Mouse (Mus musculus): Measurements from ENCODE around the gene Slc23a2. TPM values are rescaled to one million over a fixed set of nuclear protein-coding genes. Genes with fewer than 3 reads are reported as not detected.

Gene Slc23a2
- polyA plus RNA-seq, 1 experiment from 2014 or later = 9.7 TPM

GRCm38 (mm10) chr2:132143943-132144927, 673 bp downstream of the Slc23a2 start:
- peaks cover 9% of the 10 kb centered on the region; the same call in 1 of the 2 replicates for H3K4me1 ChIP-seq (ENCODE audit: control insufficient read depth, insufficient read depth, low read length)
- H3K4me2 ChIP-seq (ENCODE audit: low read depth, severe bottlenecking) = peak overlapping the region; percentile 88
- H3K9me3 ChIP-seq (ENCODE audit: control insufficient read depth, low read length) = no peaks in the 10 kb centered on the region
- ATAC-seq (ENCODE audit: insufficient number of reproducible peaks, low FRiP score, low TSS enrichment, low read depth) (peak; percentile 15; the same call in 1 of the 2 replicates), DNase-seq (ENCODE audit: low spot score) (peak; percentile 61)
- peak overlapping the region; percentile 82 for H3K4me3 ChIP-seq (ENCODE audit: low read depth, low read length)
- 0 out of 2 replicates have a peak, but pooled peaks cover 8% of the 10 kb centered on the region for H3K27me3 ChIP-seq (ENCODE audit: control insufficient read depth, insufficient read depth, low read length)
- WGBS = 1% methylated on average over 40 of the region's 66 CpGs
- H3K9ac ChIP-seq (ENCODE audit: low read length) = peak overlapping the region; percentile 62
- H3K36me3 ChIP-seq (ENCODE audit: control insufficient read depth, insufficient read depth, low read length) = no peaks in the 10 kb centered on the region
- no peak overlapping the region for H3K27ac ChIP-seq (replicated peaks; ENCODE audit: low read depth, low read length)

DNA sequence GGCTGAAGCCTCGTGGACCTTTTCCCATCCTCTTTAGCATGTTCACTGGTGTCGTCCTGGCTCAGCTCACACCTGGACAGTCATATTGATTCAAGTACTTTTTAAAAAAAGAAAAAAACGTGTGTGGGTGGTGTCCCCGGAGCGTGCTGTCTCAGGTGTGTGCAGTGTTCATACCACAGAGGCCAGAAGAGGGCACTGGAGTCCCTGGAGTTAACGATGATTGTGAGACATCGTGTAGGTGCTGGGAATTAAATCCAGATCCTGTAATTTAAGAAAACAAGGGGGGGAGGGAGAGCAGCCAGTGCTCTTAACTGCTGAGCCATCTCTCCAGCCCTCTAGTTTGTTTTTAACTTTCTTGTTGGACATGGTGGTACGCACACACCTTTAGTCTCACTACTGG, 2.3 kb downstream of the Slc23a2 start:
- Histone ChIP-seq H3K27me3 (ENCODE audit: control insufficient read depth, insufficient read depth, low read length) (0 out of 2 replicates have a peak, but pooled peaks cover 8% of the 10 kb centered on the region), H3K4me3 (ENCODE audit: low read depth, low read length) (no peak overlapping the region), H3K9ac (ENCODE audit: low read length) (no peak overlapping the region), H3K27ac (replicated peaks; ENCODE audit: low read depth, low read length) (no peak overlapping the region), H3K4me1 (ENCODE audit: control insufficient read depth, insufficient read depth, low read length) (peaks cover 9% of the 10 kb centered on the region; the same call in 1 of the 2 replicates), H3K36me3 (ENCODE audit: control insufficient read depth, insufficient read depth, low read length) (no peaks in the 10 kb centered on the region), H3K9me3 (ENCODE audit: control insufficient read depth, low read length) (no peaks in the 10 kb centered on the region), H3K4me2 (ENCODE audit: low read depth, severe bottlenecking) (no peak overlapping the region)
- 86% methylated on average over 8 of the region's 8 CpGs for WGBS
- ATAC-seq (ENCODE audit: insufficient number of reproducible peaks, low FRiP score, low TSS enrichment, low read depth) (no peak), DNase-seq (ENCODE audit: low spot score) (no peak)

- H3K27me3 ChIP-seq (ENCODE audit: control insufficient read depth, insufficient read depth, low read length) = 0 out of 2 replicates have a peak, but pooled peaks cover 4% of the 10 kb centered on the region
- ATAC-seq (ENCODE audit: insufficient number of reproducible peaks, low FRiP score, low TSS enrichment, low read depth) = no peak
- peaks cover 8% of the 10 kb centered on the region; the same call in 1 of the 2 replicates for H3K4me1 ChIP-seq (ENCODE audit: control insufficient read depth, insufficient read depth, low read length)
- DNase-seq (ENCODE audit: low spot score) = no peak
- H3K4me2 ChIP-seq (ENCODE audit: low read depth, severe bottlenecking) = no peak overlapping the region
- no peak overlapping the region for H3K4me3 ChIP-seq (ENCODE audit: low read depth, low read length)
- 78% methylated on average over 10 of the region's 10 CpGs for WGBS
- H3K9ac ChIP-seq (ENCODE audit: low read length) = no peak overlapping the region
- no peaks in the 10 kb centered on the region for H3K9me3 ChIP-seq (ENCODE audit: control insufficient read depth, low read length)
- no peak overlapping the region for H3K27ac ChIP-seq (replicated peaks; ENCODE audit: low read depth, low read length)
- no peaks in the 10 kb centered on the region for H3K36me3 ChIP-seq (ENCODE audit: control insufficient read depth, insufficient read depth, low read length)
These were observed 4.4 kb downstream of the Slc23a2 start for GRCm38 (mm10) chr2:132140536-132140935.

- Histone ChIP-seq H3K9ac (ENCODE audit: low read length) (no peak overlapping the region), H3K4me3 (ENCODE audit: low read depth, low read length) (no peak overlapping the region), H3K27me3 (ENCODE audit: control insufficient read depth, insufficient read depth, low read length) (no peaks in the 10 kb centered on the region), H3K4me1 (ENCODE audit: control insufficient read depth, insufficient read depth, low read length) (peaks cover 5% of the 10 kb centered on the region; the same call in 1 of the 2 replicates), H3K27ac (replicated peaks; ENCODE audit: low read depth, low read length) (no peak overlapping the region), H3K36me3 (ENCODE audit: control insufficient read depth, insufficient read depth, low read length) (no peaks in the 10 kb centered on the region), H3K9me3 (ENCODE audit: control insufficient read depth, low read length) (no peaks in the 10 kb centered on the region), H3K4me2 (ENCODE audit: low read depth, severe bottlenecking) (no peak overlapping the region)
- 90% methylated on average over 2 of the region's 2 CpGs for WGBS
- ATAC-seq (ENCODE audit: insufficient number of reproducible peaks, low FRiP score, low TSS enrichment, low read depth) (no peak), DNase-seq (ENCODE audit: low spot score) (no peak)
These were observed 5.8 kb downstream of the Slc23a2 start for GRCm38 (mm10) chr2:132139099-132139498.

DNA sequence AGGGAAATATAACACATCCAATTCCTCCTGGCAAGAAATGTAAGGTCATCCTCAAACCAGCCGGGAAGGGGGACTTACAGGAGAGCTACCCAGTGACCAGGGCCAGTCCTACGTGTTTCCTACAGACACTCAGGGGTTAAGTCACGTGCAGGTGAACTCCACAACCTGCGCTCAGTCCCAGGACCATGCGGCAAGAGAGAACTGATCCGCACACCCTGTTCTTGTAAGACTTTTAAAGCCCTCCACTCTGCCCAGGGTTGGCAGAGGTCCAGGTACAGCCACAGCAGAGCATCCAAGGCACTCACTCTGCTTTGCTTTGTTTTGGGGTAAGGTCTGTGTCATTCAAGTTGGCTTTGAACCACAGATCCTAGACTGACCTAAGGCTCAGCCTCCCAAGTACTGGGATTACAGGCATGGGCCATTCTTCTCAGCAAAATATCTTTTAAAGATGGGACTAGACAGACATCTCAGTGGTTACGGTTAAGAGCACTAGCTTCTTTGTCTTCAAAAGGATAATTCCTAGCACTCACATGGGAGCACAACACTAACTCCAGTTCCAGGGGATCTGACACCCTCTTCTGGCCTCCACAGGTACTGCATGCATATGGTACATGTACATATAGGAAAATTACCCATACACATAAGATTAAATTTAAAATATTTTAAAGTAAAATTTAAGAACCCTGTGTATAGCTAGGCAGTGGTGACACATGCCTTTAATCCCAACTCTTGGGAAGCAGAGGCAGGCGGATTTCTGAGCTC, 8.9 kb downstream of the Slc23a2 start:
- DNase-seq (ENCODE audit: low spot score) = no peak
- no peak overlapping the region for H3K9ac ChIP-seq (ENCODE audit: low read length)
- no peak overlapping the region for H3K27ac ChIP-seq (replicated peaks; ENCODE audit: low read depth, low read length)
- no peak for ATAC-seq (ENCODE audit: insufficient number of reproducible peaks, low FRiP score, low TSS enrichment, low read depth)
- H3K9me3 ChIP-seq (ENCODE audit: control insufficient read depth, low read length) = no peaks in the 10 kb centered on the region
- WGBS = 91% methylated on average over 8 of the region's 8 CpGs
- H3K27me3 ChIP-seq (ENCODE audit: control insufficient read depth, insufficient read depth, low read length) = no peaks in the 10 kb centered on the region
- no peak overlapping the region for H3K4me2 ChIP-seq (ENCODE audit: low read depth, severe bottlenecking)
- H3K4me3 ChIP-seq (ENCODE audit: low read depth, low read length) = no peak overlapping the region
- peaks cover 5% of the 10 kb centered on the region for H3K4me1 ChIP-seq (ENCODE audit: control insufficient read depth, insufficient read depth, low read length)
- H3K36me3 ChIP-seq (ENCODE audit: control insufficient read depth, insufficient read depth, low read length) = no peaks in the 10 kb centered on the region

DNA sequence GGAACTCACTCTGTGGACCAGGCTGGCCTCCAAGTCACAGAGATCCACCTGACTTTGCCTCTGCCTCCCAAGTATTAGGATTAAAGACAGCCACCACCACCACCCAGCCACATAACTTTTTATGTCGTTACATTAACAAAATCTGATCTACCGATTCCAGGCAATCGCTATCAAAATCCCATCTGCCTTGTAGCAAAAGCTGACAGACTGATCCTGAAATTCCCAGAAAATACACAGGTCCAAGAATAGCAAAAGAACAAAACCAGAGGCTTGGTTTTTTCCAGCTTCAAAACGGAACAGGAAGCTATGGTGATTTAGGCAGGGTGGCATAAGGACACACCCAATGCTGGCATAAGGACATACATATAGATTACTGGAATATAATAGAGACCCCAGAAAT, 10.2 kb downstream of the Slc23a2 start:
- H3K4me2 ChIP-seq (ENCODE audit: low read depth, severe bottlenecking) = no peak overlapping the region
- no peak overlapping the region for H3K27ac ChIP-seq (replicated peaks; ENCODE audit: low read depth, low read length)
- no peaks in the 10 kb centered on the region for H3K36me3 ChIP-seq (ENCODE audit: control insufficient read depth, insufficient read depth, low read length)
- H3K9me3 ChIP-seq (ENCODE audit: control insufficient read depth, low read length) = no peaks in the 10 kb centered on the region
- H3K27me3 ChIP-seq (ENCODE audit: control insufficient read depth, insufficient read depth, low read length) = no peaks in the 10 kb centered on the region
- no peak overlapping the region for H3K9ac ChIP-seq (ENCODE audit: low read length)
- DNase-seq (ENCODE audit: low spot score) (no peak), ATAC-seq (ENCODE audit: insufficient number of reproducible peaks, low FRiP score, low TSS enrichment, low read depth) (no peak)
- peaks cover 5% of the 10 kb centered on the region for H3K4me1 ChIP-seq (ENCODE audit: control insufficient read depth, insufficient read depth, low read length)
- no peak overlapping the region for H3K4me3 ChIP-seq (ENCODE audit: low read depth, low read length)
- WGBS = 82% methylated on average over 4 of the region's 4 CpGs

DNA sequence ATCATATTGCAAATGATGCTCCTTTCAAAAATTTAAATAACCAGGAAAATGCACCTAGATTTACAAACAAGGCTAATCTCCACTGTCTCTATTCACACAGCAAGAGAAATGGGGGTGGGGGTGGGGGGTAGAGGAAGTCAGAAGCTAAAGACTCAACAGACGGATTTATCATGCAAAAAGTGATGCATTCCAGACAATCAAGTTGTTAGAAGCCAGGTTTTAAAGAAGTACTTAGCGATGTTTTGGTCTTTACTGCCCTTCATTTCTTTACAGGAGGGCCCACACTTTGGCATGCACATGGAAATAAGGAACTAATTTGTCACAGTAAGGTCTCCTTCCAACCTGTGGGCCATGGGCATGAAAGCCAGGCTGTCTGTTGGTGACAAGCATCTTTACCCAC, 11.5 kb downstream of the Slc23a2 start:
- Histone ChIP-seq H3K9ac (ENCODE audit: low read length) (no peak overlapping the region), H3K4me3 (ENCODE audit: low read depth, low read length) (no peak overlapping the region), H3K36me3 (ENCODE audit: control insufficient read depth, insufficient read depth, low read length) (no peaks in the 10 kb centered on the region), H3K27ac (replicated peaks; ENCODE audit: low read depth, low read length) (no peak overlapping the region), H3K4me1 (ENCODE audit: control insufficient read depth, insufficient read depth, low read length) (peaks cover 5% of the 10 kb centered on the region), H3K9me3 (ENCODE audit: control insufficient read depth, low read length) (no peaks in the 10 kb centered on the region), H3K27me3 (ENCODE audit: control insufficient read depth, insufficient read depth, low read length) (no peaks in the 10 kb centered on the region), H3K4me2 (ENCODE audit: low read depth, severe bottlenecking) (no peak overlapping the region)
- 21% methylated on average over 2 of the region's 2 CpGs for WGBS
- ATAC-seq (ENCODE audit: insufficient number of reproducible peaks, low FRiP score, low TSS enrichment, low read depth) (no peak), DNase-seq (ENCODE audit: low spot score) (no peak)

- Histone ChIP-seq H3K9me3 (ENCODE audit: control insufficient read depth, low read length) (no peaks in the 10 kb centered on the region), H3K9ac (ENCODE audit: low read length) (no peak overlapping the region), H3K36me3 (ENCODE audit: control insufficient read depth, insufficient read depth, low read length) (no peaks in the 10 kb centered on the region), H3K4me1 (ENCODE audit: control insufficient read depth, insufficient read depth, low read length) (peaks cover 5% of the 10 kb centered on the region), H3K27me3 (ENCODE audit: control insufficient read depth, insufficient read depth, low read length) (no peaks in the 10 kb centered on the region), H3K4me2 (ENCODE audit: low read depth, severe bottlenecking) (peak overlapping the region; percentile 28; the same call in 1 of the 2 replicates), H3K4me3 (ENCODE audit: low read depth, low read length) (no peak overlapping the region), H3K27ac (replicated peaks; ENCODE audit: low read depth, low read length) (no peak overlapping the region)
- peak; percentile 46 for DNase-seq (ENCODE audit: low spot score)
- WGBS = under 1% methylated on average over 9 of the region's 9 CpGs
- ATAC-seq (ENCODE audit: insufficient number of reproducible peaks, low FRiP score, low TSS enrichment, low read depth) = peak; percentile 65; the same call in 1 of the 2 replicates
These were observed 13.6 kb downstream of the Slc23a2 start for GRCm38 (mm10) chr2:132131266-132131665.
